Mouse (Mus musculus): ENCODE data around the gene Daw1.

- no peak for TF ChIP-seq POLR2A (IDR thresholded peaks at IDR 0.05; ENCODE audit: low read depth, low read length)
- no peak for TF ChIP-seq CTCF (IDR thresholded peaks at IDR 0.05; ENCODE audit: extremely low read depth, insufficient read length, insufficient replicate concordance, low read depth, low read length)
These were observed 13.0 kb upstream of the Daw1 start for GRCm38 (mm10) chr1:83146547-83146946.

Measured in small intestine, adult 2 months (tissue).